Mouse (Mus musculus): ENCODE data around the gene Cep19. TPM values are rescaled to one million over a fixed set of nuclear protein-coding genes. Genes with fewer than 3 reads are reported as not detected.
"Not testable (repeated sequence)": the region's sequence is repeated elsewhere in the genome, so short reads cannot be mapped to it uniquely, and the experiment has no call there.

Cep19 gene
- total and polyA plus RNA-seq, 3 experiments, result 7.1 to 8.7 TPM; not detected in 1

DNA sequence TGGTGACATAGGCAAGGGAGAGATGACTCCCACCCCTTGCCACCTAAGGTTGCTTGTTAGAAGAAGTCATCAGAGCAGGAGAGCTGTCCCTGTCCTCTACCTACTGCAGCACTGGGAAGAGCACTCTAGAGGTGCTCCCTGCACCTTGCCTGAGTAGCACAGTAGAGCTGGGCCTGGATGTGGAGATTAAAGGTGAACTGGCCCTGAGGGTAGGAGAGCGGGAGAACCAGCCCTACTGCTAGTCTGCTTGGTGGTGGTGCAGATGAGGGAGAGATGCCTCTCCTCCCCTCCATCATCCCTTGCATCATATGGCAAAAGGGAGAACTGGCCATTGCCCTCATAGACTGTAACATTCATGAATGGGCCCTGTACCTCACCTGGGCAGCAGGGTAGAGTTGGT is 32.7 kb upstream of the Cep19 start:
- DNase-seq (ENCODE audit: low read depth, low spot score), result no peak
- Histone ChIP-seq H3K36me3 (ENCODE audit: control insufficient read depth in 1 of 2, insufficient read depth in 2 of 2, low read length in 2 of 2) (peaks cover 0 to 51% of the 10 kb centered on the region in 2 experiments), H3K79me2 (ENCODE audit: control insufficient read depth, insufficient read depth, low read length, poor library complexity) (peaks cover 72% of the 10 kb centered on the region), H3K27me3 (ENCODE audit: control insufficient read depth in 1 of 2, insufficient read depth in 2 of 2, low read length in 2 of 2) (no peaks in the 10 kb centered on the region), H3K9ac (ENCODE audit: control insufficient read depth, low read depth, low read length, poor library complexity, severe bottlenecking) (no peak overlapping the region), H3K4me1 (ENCODE audit: control insufficient read depth in 1 of 2, insufficient read depth in 2 of 2, low read length in 2 of 2) (peaks cover 31 to 37% of the 10 kb centered on the region in 2 experiments), H3K27ac (ENCODE audit: control insufficient read depth, low read depth, low read length) (no peak overlapping the region), H3K9me3 (replicated peaks; ENCODE audit: insufficient read depth, low read length) (no peaks in the 10 kb centered on the region; the same call in 1 of the 2 replicates), H3K4me3 (ENCODE audit: control insufficient read depth in 1 of 2, insufficient read depth in 1 of 2, low read depth in 2 of 2, low read length in 2 of 2) (no peak overlapping the region)
- TF ChIP-seq TAL1 (IDR thresholded peaks at IDR 0.05; ENCODE audit: low read length) (no peak), RCOR1 (IDR thresholded peaks at IDR 0.05; ENCODE audit: low read depth, low read length) (no peak), TBP (IDR thresholded peaks at IDR 0.05; ENCODE audit: low read depth, low read length) (no peak), POLR2A (IDR thresholded peaks at IDR 0.05; ENCODE audit: control insufficient read depth in 1 of 2, insufficient read depth in 1 of 2, low read depth in 1 of 2, low read length in 2 of 2, poor library complexity in 1 of 2) (no peak), EP300 (IDR thresholded peaks at IDR 0.05; ENCODE audit: low read depth in 1 of 2, low read length in 2 of 2) (no peak), SMC3 (IDR thresholded peaks at IDR 0.05; ENCODE audit: low read depth, low read length) (no peak), E2F4 (IDR thresholded peaks at IDR 0.05; ENCODE audit: borderline replicate concordance, low read depth, low read length) (no peak), MAX (IDR thresholded peaks at IDR 0.05; ENCODE audit: low read length) (no peak)

DNA sequence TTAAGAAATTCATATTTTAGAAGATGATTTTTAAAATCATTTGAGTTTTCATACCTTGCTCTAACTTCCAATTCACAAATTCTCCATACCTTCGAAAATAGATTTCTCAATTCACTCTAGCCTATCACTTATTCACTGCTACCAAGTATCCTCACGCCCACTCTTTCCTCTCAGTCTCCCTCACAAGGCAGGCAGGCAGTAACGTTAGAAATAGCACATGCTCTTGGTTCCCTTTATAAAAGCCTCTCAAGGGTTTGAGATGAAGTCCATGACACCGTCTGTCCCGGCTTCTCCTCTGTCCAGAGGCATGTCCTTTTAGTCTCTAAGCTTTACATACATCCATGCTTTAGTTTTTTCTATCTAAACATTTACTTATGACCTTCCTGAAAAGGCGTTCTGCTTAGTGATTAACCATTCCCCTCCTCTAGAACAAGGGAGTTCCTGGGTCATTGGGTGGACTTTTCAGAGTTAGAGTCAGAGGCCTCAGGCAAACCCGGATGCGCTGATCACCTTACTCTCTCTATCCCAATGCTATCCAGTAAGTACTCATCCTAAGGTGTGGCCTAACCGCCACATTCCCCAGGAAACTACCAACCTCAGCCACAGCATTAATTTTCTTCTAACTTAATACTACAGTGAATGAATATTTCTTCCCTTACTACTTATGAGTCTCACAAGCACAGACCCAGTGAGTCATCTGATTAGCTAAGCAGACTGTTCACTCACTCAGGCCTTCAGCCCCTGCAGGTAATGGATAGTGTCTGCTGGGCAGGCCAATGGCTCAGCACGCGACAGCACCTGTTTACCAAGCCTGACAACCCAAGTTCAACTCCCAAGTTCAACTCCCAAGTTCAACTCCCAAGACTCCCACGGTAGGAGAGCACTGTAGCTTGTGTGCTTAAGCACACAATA is 31.0 kb upstream of the Cep19 start:
- Histone ChIP-seq H3K9me3 (replicated peaks; ENCODE audit: insufficient read depth, low read length) (no peaks in the 10 kb centered on the region; the same call in 1 of the 2 replicates), H3K27ac (ENCODE audit: control insufficient read depth, low read depth, low read length) (peak overlapping the region; percentile 7; the same call in 1 of the 2 replicates), H3K4me3 (ENCODE audit: control insufficient read depth in 1 of 2, insufficient read depth in 1 of 2, low read depth in 2 of 2, low read length in 2 of 2) (no peak overlapping the region), H3K9ac (ENCODE audit: control insufficient read depth, low read depth, low read length, poor library complexity, severe bottlenecking) (no peak overlapping the region), H3K4me1 (ENCODE audit: control insufficient read depth in 1 of 2, insufficient read depth in 2 of 2, low read length in 2 of 2) (peaks cover 21 to 30% of the 10 kb centered on the region in 2 experiments), H3K36me3 (ENCODE audit: control insufficient read depth in 1 of 2, insufficient read depth in 2 of 2, low read length in 2 of 2) (peaks cover 0 to 38% of the 10 kb centered on the region in 2 experiments), H3K79me2 (ENCODE audit: control insufficient read depth, insufficient read depth, low read length, poor library complexity) (peaks cover 76% of the 10 kb centered on the region), H3K27me3 (ENCODE audit: control insufficient read depth in 1 of 2, insufficient read depth in 2 of 2, low read length in 2 of 2) (no peaks in the 10 kb centered on the region)
- DNase-seq (ENCODE audit: low read depth, low spot score), result peak; percentile 39
- TF ChIP-seq EP300 (IDR thresholded peaks at IDR 0.05; ENCODE audit: low read depth in 1 of 2, low read length in 2 of 2) (no peak), JUND (IDR thresholded peaks at IDR 0.05; ENCODE audit: low read depth, low read length) (no peak), TCF12 (IDR thresholded peaks at IDR 0.05; ENCODE audit: low read depth, low read length) (no peak), RCOR1 (IDR thresholded peaks at IDR 0.05; ENCODE audit: low read depth, low read length) (no peak), POLR2AphosphoS2 (IDR thresholded peaks at IDR 0.05; ENCODE audit: low read length) (no peak), E2F4 (IDR thresholded peaks at IDR 0.05; ENCODE audit: borderline replicate concordance, low read depth, low read length) (no peak), NRF1 (IDR thresholded peaks at IDR 0.05; ENCODE audit: insufficient read depth, low read depth, low read length, poor library complexity, severe bottlenecking) (no peak), MYC (IDR thresholded peaks at IDR 0.05; ENCODE audit: low read depth, low read length) (0 out of 2 replicates have a peak, but pooled peaks have one; percentile 21), MAX (IDR thresholded peaks at IDR 0.05; ENCODE audit: low read length) (peak; percentile 49), TBP (IDR thresholded peaks at IDR 0.05; ENCODE audit: low read depth, low read length) (no peak), MEF2A (IDR thresholded peaks at IDR 0.05; ENCODE audit: extremely low read depth, insufficient replicate concordance, low read depth, low read length, poor library complexity, severe bottlenecking) (no peak), BHLHE40 (IDR thresholded peaks at IDR 0.05; ENCODE audit: borderline replicate concordance, low read depth, low read length) (no peak), USF2 (IDR thresholded peaks at IDR 0.05; ENCODE audit: borderline replicate concordance in 1 of 2, insufficient read depth in 1 of 2, low read depth in 1 of 2, low read length in 2 of 2) (no peak), ELF1 (IDR thresholded peaks at IDR 0.05; ENCODE audit: low read depth, low read length) (no peak)

DNA sequence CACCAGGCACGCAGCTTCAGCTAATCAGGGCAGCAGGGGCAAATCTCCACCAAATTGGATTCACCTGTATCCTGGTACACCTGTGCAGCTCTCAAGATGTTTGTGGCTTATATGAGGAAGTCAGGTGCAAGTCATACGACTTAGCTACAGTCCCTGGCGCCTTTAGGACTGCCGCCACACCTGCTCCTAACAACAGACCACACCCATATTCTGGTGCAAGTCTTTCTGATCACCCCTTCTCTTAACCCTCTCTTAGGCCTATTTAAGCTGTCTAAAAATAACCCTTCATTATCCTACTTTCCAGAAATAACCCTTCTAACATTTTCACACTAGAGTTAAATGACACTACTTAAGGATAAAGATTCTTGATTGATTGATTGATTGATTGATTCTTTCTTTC is 29.5 kb upstream of the Cep19 start:
- H3K9ac ChIP-seq (ENCODE audit: control insufficient read depth, low read depth, low read length, poor library complexity, severe bottlenecking); DNase-seq (ENCODE audit: low read depth, low spot score); H3K4me3 ChIP-seq (ENCODE audit: control insufficient read depth in 1 of 2, insufficient read depth in 1 of 2, low read depth in 2 of 2, low read length in 2 of 2): not testable (repeated sequence)

More for the DNA sequence above, 29.5 kb upstream of the Cep19 start:
- peaks cover 78% of the 10 kb centered on the region for H3K79me2 ChIP-seq (ENCODE audit: control insufficient read depth, insufficient read depth, low read length, poor library complexity)
- peaks cover 0 to 32% of the 10 kb centered on the region in 2 experiments for H3K36me3 ChIP-seq (ENCODE audit: control insufficient read depth in 1 of 2, insufficient read depth in 2 of 2, low read length in 2 of 2)
- not testable (repeated sequence) for H3K27ac ChIP-seq (ENCODE audit: control insufficient read depth, low read depth, low read length); H3K9me3 ChIP-seq (replicated peaks; ENCODE audit: insufficient read depth, low read length); H3K27me3 ChIP-seq (ENCODE audit: control insufficient read depth in 1 of 2, insufficient read depth in 2 of 2, low read length in 2 of 2)
- peaks cover 17 to 25% of the 10 kb centered on the region in 2 experiments for H3K4me1 ChIP-seq (ENCODE audit: control insufficient read depth in 1 of 2, insufficient read depth in 2 of 2, low read length in 2 of 2)
